Comparison of ENCODE assay signal across 30 mouse cellular contexts in genomic region chr6:30748358-30748910, GRCm38 (mm10). TPM values are rescaled to one million over a fixed set of nuclear protein-coding genes. Genes with fewer than 3 reads are reported as not detected.
DNase-seq lines count a peak whose midpoint lies in the region; ATAC-seq and TF ChIP-seq lines count a peak whose summit lies in the region.
"Had no signal": no experiment of that assay in that cellular context is flagged by ENCODE, and none has a peak within 500 bp of the region (broad histone marks: within the 10 kb centered on the region; RNA-seq: fewer than 3 reads in every experiment).

No protein-coding gene starts in this region.

- WGBS in forebrain, embryonic 15.5 days = 60% methylated on average over 6 of the region's 6 CpGs
- WGBS in forebrain, embryonic 10.5 days = 79% methylated on average over 6 of the region's 6 CpGs
- WGBS in lung, embryonic 15.5 days = 58% methylated on average over 6 of the region's 6 CpGs
- WGBS in lung, postnatal 0 days = 68% methylated on average over 6 of the region's 6 CpGs
- 59% methylated on average over 6 of the region's 6 CpGs for WGBS in forebrain, embryonic 16.5 days
- 85% methylated on average over 6 of the region's 6 CpGs for WGBS in hindbrain, embryonic 13.5 days

- no peaks in the 10 kb centered on the region for H3K9me3 ChIP-seq in forebrain, embryonic 15.5 days
- no peaks in the 10 kb centered on the region for H3K9me3 ChIP-seq in forebrain, embryonic 10.5 days
- no peaks in the 10 kb centered on the region for H3K9me3 ChIP-seq in lung, embryonic 15.5 days
- H3K9me3 ChIP-seq in lung, postnatal 0 days (ENCODE audit: low read length) = no peaks in the 10 kb centered on the region
- no peaks in the 10 kb centered on the region for H3K9me3 ChIP-seq in forebrain, embryonic 16.5 days (ENCODE audit: control insufficient read depth, low read length)
- H3K9me3 ChIP-seq in hindbrain, embryonic 13.5 days = no peaks in the 10 kb centered on the region
- H3K9me3 ChIP-seq: embryonic facial prominence, embryonic 12.5 days; hindbrain, embryonic 10.5 days; kidney, embryonic 15.5 days; megakaryocyte, embryonic 14.5 days; midbrain, embryonic 12.5 days; neural tube, embryonic 12.5 days had no signal

- peak overlapping the region; percentile 29 for H3K27ac ChIP-seq in forebrain, embryonic 15.5 days (replicated peaks)
- H3K27ac ChIP-seq in forebrain, embryonic 10.5 days = no peak overlapping the region
- no peak overlapping the region for H3K27ac ChIP-seq in lung, embryonic 15.5 days
- H3K27ac ChIP-seq in lung, postnatal 0 days (ENCODE audit: low read length) = no peak overlapping the region
- H3K27ac ChIP-seq in forebrain, embryonic 16.5 days (ENCODE audit: low read length) = 0 out of 2 replicates have a peak overlapping the region, but pooled peaks have one; percentile 26
- no peak overlapping the region for H3K27ac ChIP-seq in hindbrain, embryonic 13.5 days
- H3K27ac ChIP-seq: embryonic facial prominence, embryonic 12.5 days; hindbrain, embryonic 10.5 days; kidney, embryonic 15.5 days; left cerebral cortex, adult 2 months; liver, embryonic 14.5 days; midbrain, embryonic 12.5 days; neural tube, embryonic 12.5 days had no signal

- H3K4me2 ChIP-seq in forebrain, embryonic 15.5 days (replicated peaks) = no peak overlapping the region
- H3K4me2 ChIP-seq in lung, embryonic 15.5 days = no peak overlapping the region
- no peak overlapping the region for H3K4me2 ChIP-seq in lung, postnatal 0 days (replicated peaks; ENCODE audit: low read depth, low read length)
- H3K4me2 ChIP-seq in forebrain, embryonic 16.5 days (ENCODE audit: low read length) = no peak overlapping the region
- no peak overlapping the region for H3K4me2 ChIP-seq in hindbrain, embryonic 13.5 days
- H3K4me2 ChIP-seq: embryonic facial prominence, embryonic 12.5 days; heart, embryonic 11.5 days; kidney, embryonic 15.5 days; midbrain, embryonic 12.5 days; neural tube, embryonic 12.5 days had no signal

- no peak overlapping the region for H3K4me3 ChIP-seq in forebrain, embryonic 15.5 days
- no peak overlapping the region for H3K4me3 ChIP-seq in forebrain, embryonic 10.5 days
- H3K4me3 ChIP-seq in lung, embryonic 15.5 days = no peak overlapping the region
- no peak overlapping the region for H3K4me3 ChIP-seq in lung, postnatal 0 days (ENCODE audit: low read depth, low read length)
- no peak overlapping the region for H3K4me3 ChIP-seq in forebrain, embryonic 16.5 days (replicated peaks; ENCODE audit: low read length)
- H3K4me3 ChIP-seq in hindbrain, embryonic 13.5 days = no peak overlapping the region
- H3K4me3 ChIP-seq: embryonic facial prominence, embryonic 12.5 days; hindbrain, embryonic 10.5 days; kidney, embryonic 15.5 days; left cerebral cortex, adult 2 months; megakaryocyte, embryonic 14.5 days; midbrain, embryonic 12.5 days; myocyte; neural tube, embryonic 12.5 days had no signal

- H3K27me3 ChIP-seq in forebrain, embryonic 15.5 days = no peaks in the 10 kb centered on the region
- no peaks in the 10 kb centered on the region for H3K27me3 ChIP-seq in forebrain, embryonic 10.5 days (ENCODE audit: poor library complexity, severe bottlenecking)
- H3K27me3 ChIP-seq in lung, embryonic 15.5 days = no peaks in the 10 kb centered on the region
- H3K27me3 ChIP-seq in lung, postnatal 0 days (replicated peaks; ENCODE audit: insufficient read depth, low read length) = no peaks in the 10 kb centered on the region
- no peaks in the 10 kb centered on the region for H3K27me3 ChIP-seq in forebrain, embryonic 16.5 days (replicated peaks; ENCODE audit: control insufficient read depth, insufficient read depth, low read length)
- no peaks in the 10 kb centered on the region for H3K27me3 ChIP-seq in hindbrain, embryonic 13.5 days
- H3K27me3 ChIP-seq: embryonic facial prominence, embryonic 12.5 days; kidney, embryonic 15.5 days; megakaryocyte, embryonic 14.5 days; midbrain, embryonic 12.5 days; neural tube, embryonic 12.5 days had no signal

- H3K4me1 ChIP-seq in forebrain, embryonic 15.5 days = peaks cover 9% of the 10 kb centered on the region
- no peaks in the 10 kb centered on the region for H3K4me1 ChIP-seq in forebrain, embryonic 10.5 days
- peaks cover 5% of the 10 kb centered on the region; the same call in 1 of the 2 replicates for H3K4me1 ChIP-seq in lung, embryonic 15.5 days
- no peaks in the 10 kb centered on the region; the same call in 1 of the 2 replicates for H3K4me1 ChIP-seq in lung, postnatal 0 days (ENCODE audit: insufficient read depth, low read depth, low read length)
- peaks cover 9% of the 10 kb centered on the region for H3K4me1 ChIP-seq in forebrain, embryonic 16.5 days (replicated peaks; ENCODE audit: control insufficient read depth, insufficient read depth, low read length)
- no peaks in the 10 kb centered on the region for H3K4me1 ChIP-seq in hindbrain, embryonic 13.5 days (replicated peaks)
- H3K4me1 ChIP-seq: embryonic facial prominence, embryonic 12.5 days; hindbrain, embryonic 10.5 days; midbrain, embryonic 12.5 days; neural tube, embryonic 12.5 days had no signal

- no peak for TF ChIP-seq EP300 in lung, postnatal 0 days (IDR thresholded peaks at IDR 0.05)

- no peak for ATAC-seq in forebrain, embryonic 15.5 days (replicated peaks)
- peak; percentile 39; the same call in 1 of the 2 replicates for ATAC-seq in lung, embryonic 15.5 days (ENCODE audit: borderline replicate concordance, extremely low read depth, low FRiP score, low TSS enrichment)
- ATAC-seq in lung, postnatal 0 days = no peak
- peak; percentile 53 for ATAC-seq in forebrain, embryonic 16.5 days
- no peak for ATAC-seq in hindbrain, embryonic 13.5 days (ENCODE audit: low FRiP score)
- ATAC-seq: CD4-positive, CD25-positive, alpha-beta regulatory T cell, adult 4 months; hindbrain, embryonic 16.5 days had no signal

- no peak for TF ChIP-seq CTCF in lung, postnatal 0 days (IDR thresholded peaks at IDR 0.05)

- H3K36me3 ChIP-seq in forebrain, embryonic 15.5 days = peaks cover 54% of the 10 kb centered on the region
- H3K36me3 ChIP-seq in forebrain, embryonic 10.5 days (replicated peaks) = peaks cover 77% of the 10 kb centered on the region
- peaks cover 49% of the 10 kb centered on the region for H3K36me3 ChIP-seq in lung, embryonic 15.5 days
- peaks cover 20% of the 10 kb centered on the region for H3K36me3 ChIP-seq in lung, postnatal 0 days (ENCODE audit: insufficient read depth, low read length)
- peaks cover 20% of the 10 kb centered on the region for H3K36me3 ChIP-seq in forebrain, embryonic 16.5 days (ENCODE audit: control insufficient read depth, insufficient read depth)
- H3K36me3 ChIP-seq in hindbrain, embryonic 13.5 days = peaks cover 68% of the 10 kb centered on the region

- no peak for DNase-seq in forebrain, embryonic 10.5 days (ENCODE audit: extremely low spot score, low spot score)
- peak; percentile 30 for DNase-seq in layer of hippocampus, adult 9-11 months
- DNase-seq in layer of hippocampus, adult 11-12 months (ENCODE audit: low spot score) = no peak
- no peak for DNase-seq in lung, postnatal 0 days (ENCODE audit: low spot score)
- DNase-seq: adrenal gland, postnatal 25 days; cerebellum, adult 2 months; cerebellum, postnatal 25 days; gastrocnemius, postnatal 10 days; kidney, adult 18-20 months; left cerebral cortex, postnatal 4 days; liver; lung, adult 2 months; lung, postnatal 4 days; right cerebral cortex, adult 18-20 months had no signal

- H3K9ac ChIP-seq in forebrain, embryonic 15.5 days (replicated peaks) = no peak overlapping the region
- H3K9ac ChIP-seq in lung, embryonic 15.5 days = no peak overlapping the region
- no peak overlapping the region for H3K9ac ChIP-seq in lung, postnatal 0 days (replicated peaks; ENCODE audit: low read depth)
- no peak overlapping the region for H3K9ac ChIP-seq in forebrain, embryonic 16.5 days (replicated peaks; ENCODE audit: low read depth, low read length)
- H3K9ac ChIP-seq in hindbrain, embryonic 13.5 days = no peak overlapping the region
- H3K9ac ChIP-seq: embryonic facial prominence, embryonic 12.5 days; kidney, embryonic 15.5 days; liver, embryonic 14.5 days; midbrain, embryonic 12.5 days; neural tube, embryonic 12.5 days had no signal

RNA-seq across cellular contexts. Expression of gene Mest, which starts 25.1 kb away (rescaled TPM):
- 313 and 315 TPM in 2 replicates for polyA plus RNA-seq in forebrain, embryonic 15.5 days (2015; fragmentation: Nextera tagmentation; extraction: Ambion mirVana)
- polyA plus RNA-seq in forebrain, embryonic 10.5 days (2016; fragmentation: Nextera tagmentation; extraction: Ambion mirVana) = 2,195 and 2,268 TPM in 2 replicates
- polyA plus RNA-seq in lung, embryonic 15.5 days (2015; fragmentation: Nextera tagmentation; extraction: Ambion mirVana) = 1,436 and 1,497 TPM in 2 replicates
- 436 and 472 TPM in 2 replicates for polyA plus RNA-seq in lung, postnatal 0 days (2015; fragmentation: Nextera tagmentation; extraction: Ambion mirVana)
- 283 and 328 TPM in 2 replicates for polyA plus RNA-seq in forebrain, embryonic 16.5 days (2015; fragmentation: Nextera tagmentation; extraction: Ambion mirVana)
- polyA plus RNA-seq in hindbrain, embryonic 13.5 days (2015; fragmentation: Nextera tagmentation; extraction: Ambion mirVana) = 367 and 379 TPM in 2 replicates

RNA-seq across cellular contexts. Expression of gene Cep41, which starts 54.9 kb away (rescaled TPM):
- polyA plus RNA-seq in forebrain, embryonic 15.5 days (2015; fragmentation: Nextera tagmentation; extraction: Ambion mirVana) = 14.9 and 17.3 TPM in 2 replicates
- polyA plus RNA-seq in forebrain, embryonic 10.5 days (2016; fragmentation: Nextera tagmentation; extraction: Ambion mirVana) = 15.9 and 22.1 TPM in 2 replicates
- polyA plus RNA-seq in lung, embryonic 15.5 days (2015; fragmentation: Nextera tagmentation; extraction: Ambion mirVana) = 12.1 and 13.0 TPM in 2 replicates
- 6.1 and 6.3 TPM in 2 replicates for polyA plus RNA-seq in lung, postnatal 0 days (2015; fragmentation: Nextera tagmentation; extraction: Ambion mirVana)
- 15.2 and 15.3 TPM in 2 replicates for polyA plus RNA-seq in forebrain, embryonic 16.5 days (2015; fragmentation: Nextera tagmentation; extraction: Ambion mirVana)
- polyA plus RNA-seq in hindbrain, embryonic 13.5 days (2015; fragmentation: Nextera tagmentation; extraction: Ambion mirVana) = 13.3 and 14.2 TPM in 2 replicates

Comparison
In these comparisons a context has a peak if more than half of its experiments do, and no peak if none do; other contexts are left out.
1. ATAC-seq: peak in lung, embryonic 15.5 days (single experiment) and forebrain, embryonic 16.5 days (single experiment); none in forebrain, embryonic 15.5 days (single experiment), lung, postnatal 0 days (single experiment) and hindbrain, embryonic 13.5 days (single experiment).
2. H3K27ac ChIP-seq: peak in forebrain, embryonic 15.5 days (single experiment) and forebrain, embryonic 16.5 days (single experiment); none in forebrain, embryonic 10.5 days (single experiment), lung, embryonic 15.5 days (single experiment), lung, postnatal 0 days (single experiment) and hindbrain, embryonic 13.5 days (single experiment).